Mouse (Mus musculus): ENCODE results near the gene Vamp5. TPM values are rescaled to one million over a fixed set of nuclear protein-coding genes. Genes with fewer than 3 reads are reported as not detected.

The Vamp5 gene
- total and polyA plus RNA-seq, 3 experiments, result 0.50 to 2.5 (median 0.90) TPM

DNA sequence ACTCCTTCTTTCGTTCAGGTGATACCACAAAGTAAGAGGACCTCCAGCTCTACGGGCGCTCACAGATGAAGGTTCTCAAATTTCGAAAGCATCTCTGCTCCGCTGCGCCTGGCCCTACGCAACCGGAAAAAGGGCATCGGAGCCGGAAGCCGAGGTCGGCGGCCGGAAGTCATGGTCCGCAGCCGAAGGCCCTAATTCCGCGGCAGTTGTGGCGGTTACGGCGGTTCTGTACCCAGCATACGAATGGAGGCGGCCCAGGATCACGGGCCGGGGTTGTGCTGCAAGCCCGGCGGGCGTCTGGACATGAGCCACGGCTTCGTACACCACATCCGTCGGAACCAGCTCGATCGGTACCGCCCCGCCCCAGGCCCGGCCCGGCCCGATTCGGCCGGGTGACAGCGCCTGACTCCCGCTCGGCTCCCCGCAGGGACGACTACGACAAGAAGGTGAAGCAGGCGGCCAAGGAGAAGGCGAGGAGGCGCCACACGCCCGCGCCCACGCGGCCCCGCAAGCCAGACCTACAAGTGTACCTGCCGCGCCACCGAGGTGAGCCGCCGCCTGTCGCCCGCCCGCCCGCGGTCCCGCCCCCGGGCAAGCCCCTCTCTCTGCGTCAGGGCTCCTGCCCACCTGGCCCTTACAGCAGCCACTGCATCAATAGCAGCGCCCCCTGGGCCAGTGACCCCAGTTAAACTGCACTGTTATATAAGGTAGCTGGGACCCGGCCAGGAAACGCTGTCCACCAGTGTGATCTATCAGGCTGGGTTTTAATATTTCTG is 32.9 kb downstream of the Vamp5 start, which contains the start of gene 0610030E20Rik:
TSS of gene 0610030E20Rik (plus strand) at position 152 of the 776 bp plus-strand sequence.
- Histone ChIP-seq H3K79me2 (replicated peaks; ENCODE audit: control insufficient read depth, extremely low read depth, insufficient read depth, poor library complexity, severe bottlenecking) (peaks cover 39% of the 10 kb centered on the region), H3K27me3 (replicated peaks) (no peaks in the 10 kb centered on the region), H3K36me3 (replicated peaks in 1 of 2; ENCODE audit: control insufficient read depth in 1 of 2, insufficient read depth in 1 of 2, low read length in 1 of 2) (peaks cover 23 to 43% of the 10 kb centered on the region in 2 experiments), H3K4me2 (ENCODE audit: insufficient read depth, low read depth, poor library complexity, severe bottlenecking) (peak within 1 kb of the TSS; percentile 83), H3K4me3 (replicated peaks in 1 of 3; ENCODE audit: low read depth in 2 of 3, low read length in 2 of 3, poor library complexity in 1 of 3) (peak within 1 kb of the TSS; percentile 76 to 91 (median 79)), H3K4me1 (ENCODE audit: control insufficient read depth in 1 of 2, insufficient read depth in 2 of 2) (peaks cover 13 to 72% of the 10 kb centered on the region in 2 experiments; a peak in 3 of 4 replicates), H3K9ac (ENCODE audit: insufficient read depth, low read depth) (peak within 1 kb of the TSS; percentile 81), H3K9me3 (replicated peaks; ENCODE audit: low read length) (no peaks in the 10 kb centered on the region), H3K27ac (ENCODE audit: insufficient read depth, low read depth) (peak within 1 kb of the TSS; percentile 49)
- dilution Hi-C loops (cut with MboI; ENCODE audit: extremely low pct_ligation_motif_present, extremely low pct_unique_long_range_greater_than_20kb, low sequenced_read_pairs), result no loop called here
- peak; percentile 75 for TF ChIP-seq POLR2AphosphoS2 (IDR thresholded peaks at IDR 0.05; ENCODE audit: low read depth, low read length)
- TF ChIP-seq E2F4 (IDR thresholded peaks at IDR 0.05; ENCODE audit: insufficient replicate concordance, low read depth, low read length), result no peak
- TF ChIP-seq ZNF384 (IDR thresholded peaks at IDR 0.05; ENCODE audit: low read depth, low read length), result no peak
- peak; percentile 67 for TF ChIP-seq SIN3A (IDR thresholded peaks at IDR 0.05; ENCODE audit: low read length)
- TF ChIP-seq USF2 (conservative IDR thresholded peaks at IDR 0.05; ENCODE audit: low read depth, low read length), result no peak
- no peak for TF ChIP-seq SMC3 (IDR thresholded peaks at IDR 0.05; ENCODE audit: low read depth, low read length)
- TF ChIP-seq CHD2 (IDR thresholded peaks at IDR 0.05; ENCODE audit: low read length), result no peak
- peak; percentile 64; the same call in 1 of the 2 replicates for TF ChIP-seq KAT2A (IDR thresholded peaks at IDR 0.05; ENCODE audit: insufficient replicate concordance, low read length)
- no peak for TF ChIP-seq JUN (IDR thresholded peaks at IDR 0.05; ENCODE audit: insufficient read depth, low read depth, low read length)
- peak; percentile 92 for TF ChIP-seq NELFE (IDR thresholded peaks at IDR 0.05; ENCODE audit: low read depth, low read length)
- TF ChIP-seq MAX (IDR thresholded peaks at IDR 0.05; ENCODE audit: low read length), result peak; percentile 39; the same call in 1 of the 2 replicates
- no peak for TF ChIP-seq ZKSCAN1 (IDR thresholded peaks at IDR 0.05; ENCODE audit: borderline replicate concordance, low read depth, low read length)
- no peak for TF ChIP-seq RAD21 (IDR thresholded peaks at IDR 0.05; ENCODE audit: low read depth, low read length)
- peak; percentile 86 for TF ChIP-seq POLR2A (IDR thresholded peaks at IDR 0.05; ENCODE audit: low read depth, low read length)
- TF ChIP-seq MEF2A (IDR thresholded peaks at IDR 0.05; ENCODE audit: borderline replicate concordance, low read depth, low read length), result 0 out of 2 replicates have a peak, but pooled peaks have one; percentile 17
- peak in 1 of 2 experiments; percentile 51; a peak in 2 of 4 replicates for TF ChIP-seq CTCF (conservative IDR thresholded peaks at IDR 0.05 in 1 of 2, IDR thresholded peaks at IDR 0.05 in 1 of 2; ENCODE audit: low read depth in 2 of 2, low read length in 2 of 2)
- TF ChIP-seq ETS1 (conservative IDR thresholded peaks at IDR 0.05; ENCODE audit: low read depth, low read length), result 0 out of 2 replicates have a peak, but pooled peaks have one; percentile 15
- TF ChIP-seq MYC (IDR thresholded peaks at IDR 0.05; ENCODE audit: low read depth, low read length), result peak; percentile 71; the same call in 1 of the 2 replicates
- peak; percentile 62; the same call in 1 of the 2 replicates for TF ChIP-seq IRF4 (IDR thresholded peaks at IDR 0.05; ENCODE audit: low read depth, low read length)
- no peak for TF ChIP-seq ZC3H11A (IDR thresholded peaks at IDR 0.05; ENCODE audit: low read depth, low read length)
- no peak for TF ChIP-seq EP300 (IDR thresholded peaks at IDR 0.05; ENCODE audit: low read length)
- 0 out of 2 replicates have a peak, but pooled peaks have one; percentile 29 for TF ChIP-seq MAZ (IDR thresholded peaks at IDR 0.05; ENCODE audit: low read depth, low read length)
- no peak for TF ChIP-seq JUND (conservative IDR thresholded peaks at IDR 0.05; ENCODE audit: low read depth, low read length)
- TF ChIP-seq HCFC1 (IDR thresholded peaks at IDR 0.05; ENCODE audit: low read depth, low read length), result peak; percentile 82
- peak; percentile 28; the same call in 1 of the 2 replicates for TF ChIP-seq CHD1 (IDR thresholded peaks at IDR 0.05; ENCODE audit: low read depth, low read length)
- no peak for TF ChIP-seq USF1 (IDR thresholded peaks at IDR 0.05; ENCODE audit: low read depth, low read length)
- no peak; the same call in 1 of the 2 replicates for TF ChIP-seq GABPA (IDR thresholded peaks at IDR 0.05; ENCODE audit: insufficient replicate concordance, low read depth, low read length)
- peak; percentile 76 for TF ChIP-seq ZMIZ1 (IDR thresholded peaks at IDR 0.05; ENCODE audit: low read depth, low read length)
- TF ChIP-seq BHLHE40 (IDR thresholded peaks at IDR 0.05; ENCODE audit: low read depth, low read length), result no peak
- TF ChIP-seq PAX5 (IDR thresholded peaks at IDR 0.05; ENCODE audit: low read length), result no peak
- no peak; the same call in 1 of the 2 replicates for TF ChIP-seq RCOR1 (conservative IDR thresholded peaks at IDR 0.05; ENCODE audit: low read depth, low read length)
- peak; percentile 92 for TF ChIP-seq ELF1 (IDR thresholded peaks at IDR 0.05; ENCODE audit: low read depth, low read length)
- TF ChIP-seq TBP (conservative IDR thresholded peaks at IDR 0.05; ENCODE audit: low read depth, low read length), result peak; percentile 92
- peak; percentile 70 for TF ChIP-seq MXI1 (IDR thresholded peaks at IDR 0.05; ENCODE audit: low read depth, low read length)
- no peak for TF ChIP-seq MAFK (IDR thresholded peaks at IDR 0.05; ENCODE audit: insufficient replicate concordance, low read length)
- no peak for TF ChIP-seq UBTF (IDR thresholded peaks at IDR 0.05; ENCODE audit: low read depth, low read length)
- peak; percentile 88 for TF ChIP-seq TCF12 (IDR thresholded peaks at IDR 0.05; ENCODE audit: low read depth, low read length)
- TF ChIP-seq NRF1 (IDR thresholded peaks at IDR 0.05; ENCODE audit: low read depth, low read length), result 0 out of 2 replicates have a peak, but pooled peaks have one; percentile 62
- DNase-seq (ENCODE audit: extremely low read depth), result peak; percentile 77
- in situ Hi-C loops (cut with MboI; ENCODE audit: low pct_ligation_motif_present, low pct_unique_long_range_greater_than_20kb, low sequenced_read_pairs), result no loop called here
